Mouse (Mus musculus) layer of hippocampus, adult 2 months (tissue): ENCODE results near the gene Med7. TPM values are rescaled to one million over a fixed set of nuclear protein-coding genes. Genes with fewer than 3 reads are reported as not detected.

Experiments used
- DNase-seq, 2 experiments: peaks; one replicate each; pipeline ENCODE4 v3.0.0; 2022; ENCODE audit warnings: low spot score in 2 of 2
- H3K27ac ChIP-seq: fragments of 200-600 bp; 2 replicates; pipeline ENCODE4 v1.8.1; 2022
- H3K4me3 ChIP-seq: fragments of 200-600 bp; 2 replicates; pipeline ENCODE4 v1.8.1; 2022; ENCODE audit warnings: mild to moderate bottlenecking
- CTCF ChIP-seq: fragments of 200-600 bp; conservative IDR thresholded peaks from 2 replicates; pipeline ENCODE4 v1.8.1; 2022; ENCODE audit warnings: antibody characterized with exemption, mild to moderate bottlenecking, moderate library complexity
- total RNA-seq, 2 experiments: library from RNA; stranded (reverse); gene quantifications; 2 replicates each; pipeline ENCODE4 v1.2.3; 2021

Gene Med7
- total RNA-seq, 2 experiments from 2014 or later = 34.4 to 36.1 TPM

DNA sequence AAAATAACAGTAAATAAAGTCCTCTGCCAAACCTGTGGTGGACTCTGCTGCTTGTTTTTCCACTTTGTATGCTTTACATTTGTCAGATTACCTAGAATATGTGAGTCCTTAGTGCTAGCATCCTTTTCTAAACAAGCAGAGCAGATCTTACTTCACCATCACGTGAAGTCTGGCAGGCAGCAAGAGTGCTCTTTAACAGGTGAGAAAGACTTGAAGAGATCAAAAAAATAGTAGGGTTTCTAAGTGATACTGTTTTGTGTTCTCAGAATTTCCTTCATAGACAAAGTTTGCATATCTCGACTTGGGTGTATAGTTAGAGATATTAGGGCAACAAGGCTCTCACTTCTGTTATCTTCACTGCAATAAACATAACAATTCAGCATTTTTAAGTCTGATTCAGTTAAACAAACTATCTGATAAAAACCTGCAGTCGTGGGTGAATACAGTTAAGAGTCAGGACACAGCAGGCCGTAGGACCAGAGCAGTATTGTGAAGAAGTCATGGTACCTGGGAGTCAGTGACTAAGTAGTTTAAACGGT, 2.3 kb downstream of the Med7 start:
- H3K4me3 ChIP-seq = no peak overlapping the region
- H3K27ac ChIP-seq = no peak overlapping the region
- TF ChIP-seq CTCF = no peak
- DNase-seq = no peak

DNA sequence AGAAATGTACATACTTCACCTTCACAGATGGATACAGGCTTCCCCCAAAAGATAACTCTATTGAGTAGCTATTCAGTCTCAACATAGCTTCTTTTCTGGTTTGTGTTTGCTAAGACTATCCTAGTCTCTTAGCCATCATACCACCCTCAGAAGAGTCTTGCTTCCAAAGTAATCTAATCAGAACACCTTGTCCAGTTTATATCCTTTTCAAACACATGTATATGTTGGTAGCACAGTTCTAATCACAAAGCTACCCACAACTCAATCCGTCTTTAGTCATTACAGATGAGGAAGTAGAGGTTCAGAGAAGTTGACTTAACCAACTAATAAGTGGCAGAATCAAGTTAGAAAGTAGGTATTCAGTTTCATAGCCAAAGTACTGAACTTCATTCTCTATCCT, 5.0 kb downstream of the Med7 start:
- DNase-seq = no peak
- no peak for TF ChIP-seq CTCF
- no peak overlapping the region for H3K27ac ChIP-seq
- no peak overlapping the region for H3K4me3 ChIP-seq

GRCm38 (mm10) chr11:46443152-46443551, 6.4 kb downstream of the Med7 start:
- H3K4me3 ChIP-seq = no peak overlapping the region
- peak; percentile 62 for TF ChIP-seq CTCF
- H3K27ac ChIP-seq = no peak overlapping the region
- no peak for DNase-seq

DNA sequence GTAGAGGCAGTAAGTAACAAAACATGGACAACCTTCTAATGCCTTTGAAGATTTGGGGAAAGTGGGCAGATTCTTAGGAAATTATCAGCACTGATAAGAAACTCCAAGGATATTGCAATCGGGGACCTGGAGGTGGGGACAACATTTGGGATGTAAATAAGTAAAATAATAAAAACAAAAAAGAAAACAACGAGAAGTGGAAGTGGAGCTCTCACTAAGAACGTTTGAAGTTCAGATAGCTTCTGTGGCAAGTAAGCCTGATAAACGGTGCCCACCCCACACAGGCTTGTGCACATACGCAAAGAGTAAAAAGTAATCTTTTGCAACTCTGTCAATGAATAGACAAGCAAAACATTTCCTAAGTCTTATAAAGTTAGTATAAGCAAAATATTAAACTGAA, 7.3 kb downstream of the Med7 start:
- DNase-seq = no peak
- H3K27ac ChIP-seq = no peak overlapping the region
- no peak for TF ChIP-seq CTCF
- H3K4me3 ChIP-seq = no peak overlapping the region

- DNase-seq = no peak
- H3K4me3 ChIP-seq = no peak overlapping the region
- H3K27ac ChIP-seq = no peak overlapping the region
- TF ChIP-seq CTCF = no peak
Observed at GRCm38 (mm10) chr11:46446150-46446549, 9.4 kb downstream of the Med7 start.

- Histone ChIP-seq H3K27ac (no peak overlapping the region), H3K4me3 (no peak overlapping the region)
- TF ChIP-seq CTCF = peak; percentile 32
- no peak for DNase-seq
Observed at GRCm38 (mm10) chr11:46447644-46448484, 11.1 kb downstream of the Med7 start.

DNA sequence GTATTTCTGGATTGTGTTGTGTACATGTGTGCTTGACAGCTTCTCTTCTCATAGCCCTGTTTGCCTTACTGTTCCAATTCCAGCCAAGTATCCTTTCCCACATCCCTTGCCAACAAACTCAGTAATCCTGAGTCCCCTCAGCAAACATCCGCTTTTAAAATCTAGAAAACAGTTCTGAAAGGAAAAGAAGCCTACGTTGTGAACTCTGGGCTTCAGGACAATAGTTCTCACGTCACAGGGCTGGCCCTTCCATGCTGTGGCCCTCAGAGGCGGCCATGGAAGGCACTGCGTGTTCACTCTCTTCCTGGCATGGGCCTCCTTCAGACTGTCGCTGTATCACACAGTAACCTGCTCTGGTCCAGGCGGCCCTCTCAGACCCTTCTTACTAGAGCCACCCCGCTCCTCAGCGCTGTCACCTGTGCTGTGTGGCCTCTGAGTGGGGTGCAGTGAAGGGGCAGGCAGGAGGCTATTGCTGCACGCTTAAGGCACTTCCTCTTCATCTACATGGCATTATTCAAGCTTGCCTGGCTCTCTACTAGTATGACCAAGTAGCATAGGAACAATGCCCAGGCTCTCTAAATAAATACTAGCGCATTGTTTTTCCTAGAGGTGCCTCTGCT, 12.8 kb downstream of the Med7 start:
- Histone ChIP-seq H3K4me3 (no peak overlapping the region), H3K27ac (no peak overlapping the region)
- TF ChIP-seq CTCF = no peak
- no peak for DNase-seq

DNA sequence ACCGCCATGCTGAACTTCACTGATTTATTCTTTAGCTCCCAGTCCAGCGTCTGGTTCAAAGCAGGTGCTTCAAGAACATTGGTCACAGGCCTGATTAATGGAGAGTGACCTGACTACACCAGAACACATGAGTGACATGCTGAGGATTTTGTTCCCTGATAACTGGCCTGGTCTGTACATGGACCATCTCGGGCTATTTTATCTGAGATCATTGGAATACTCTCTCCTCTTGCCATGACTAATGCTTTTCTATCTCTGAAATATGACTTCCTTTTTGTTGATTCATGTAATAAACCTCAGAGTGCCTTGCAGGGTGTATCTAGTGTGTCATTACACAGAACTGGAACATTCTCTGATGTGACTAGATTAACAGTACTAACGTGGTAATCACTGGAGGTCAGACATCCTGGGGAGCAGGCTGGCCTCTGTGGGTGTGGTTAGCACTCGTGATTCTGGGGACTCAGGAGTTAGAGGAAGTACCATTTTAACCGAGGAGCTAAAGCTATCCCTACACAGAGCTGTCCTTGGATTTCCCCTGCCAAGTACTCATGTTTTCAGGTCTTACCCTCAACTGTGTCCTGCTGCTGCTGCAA, 17.8 kb downstream of the Med7 start, which contains the start of gene Havcr2:
Havcr2 (plus strand) TSS at position 483 of the 593 bp plus-strand sequence.
- TF ChIP-seq CTCF = no peak
- no peak for DNase-seq
- H3K4me3 ChIP-seq = no peak within 1 kb of the TSS
- H3K27ac ChIP-seq = no peak within 1 kb of the TSS

DNA sequence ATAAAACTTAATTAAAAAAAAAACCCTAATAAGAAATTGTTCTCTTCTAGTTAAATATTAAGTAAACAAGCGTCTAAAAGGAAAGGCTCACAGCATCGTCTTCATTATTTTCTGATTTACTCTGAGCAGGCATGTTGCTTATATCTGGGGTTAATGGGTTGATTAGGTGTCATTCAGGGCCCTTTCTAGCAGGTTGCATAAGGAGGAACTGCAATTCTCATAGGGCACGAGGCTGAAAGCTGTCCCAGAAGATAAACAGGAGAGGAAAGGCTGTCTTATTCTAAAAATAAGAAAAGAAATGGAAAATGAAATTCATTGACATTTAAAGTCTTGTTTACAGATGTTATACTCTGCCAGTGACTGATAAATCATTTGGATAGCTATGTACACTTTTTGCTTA, 23.2 kb downstream of the Med7 start:
- Histone ChIP-seq H3K27ac (no peak overlapping the region), H3K4me3 (no peak overlapping the region)
- DNase-seq = no peak
- TF ChIP-seq CTCF = no peak

GRCm38 (mm10) chr11:46461362-46461761, 24.6 kb downstream of the Med7 start:
- Histone ChIP-seq H3K4me3 (no peak overlapping the region), H3K27ac (no peak overlapping the region)
- no peak for DNase-seq
- no peak for TF ChIP-seq CTCF

GRCm38 (mm10) chr11:46461931-46462330, 25.2 kb downstream of the Med7 start:
- H3K4me3 ChIP-seq = no peak overlapping the region
- no peak for TF ChIP-seq CTCF
- no peak for DNase-seq
- no peak overlapping the region for H3K27ac ChIP-seq

- no peak overlapping the region for H3K4me3 ChIP-seq
- no peak for TF ChIP-seq CTCF
- DNase-seq = no peak
- no peak overlapping the region for H3K27ac ChIP-seq
Observed at GRCm38 (mm10) chr11:46466878-46467277, 30.2 kb downstream of the Med7 start.

DNA sequence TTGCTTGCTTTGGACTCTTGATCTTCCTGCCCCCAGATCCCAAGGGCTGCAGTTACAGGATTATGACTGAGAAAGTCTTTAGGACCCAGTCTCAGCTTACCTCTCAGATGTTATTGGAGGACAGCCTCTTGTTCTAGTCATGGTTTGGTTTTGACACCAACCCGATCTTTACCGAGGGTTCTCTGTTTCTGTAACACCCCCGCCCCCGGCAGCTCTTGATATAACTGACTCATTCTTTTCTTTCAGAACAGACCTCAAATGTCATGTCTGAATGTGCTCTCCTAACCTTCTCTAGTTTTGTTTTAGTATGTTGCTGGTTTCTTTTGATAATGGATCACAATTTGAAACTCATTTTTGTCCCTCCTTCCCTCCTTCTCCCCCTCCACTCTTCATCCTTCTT, 37.5 kb downstream of the Med7 start:
- no peak for DNase-seq

More for the DNA sequence above, 37.5 kb downstream of the Med7 start:
- TF ChIP-seq CTCF = no peak
- Histone ChIP-seq H3K27ac (no peak overlapping the region), H3K4me3 (no peak overlapping the region)
